Mouse (Mus musculus): ENCODE data around the gene Ccdc47.
"Not testable (repeated sequence)": the region's sequence is repeated elsewhere in the genome, so short reads cannot be mapped to it uniquely, and the experiment has no call there.

The Ccdc47 gene

DNA sequence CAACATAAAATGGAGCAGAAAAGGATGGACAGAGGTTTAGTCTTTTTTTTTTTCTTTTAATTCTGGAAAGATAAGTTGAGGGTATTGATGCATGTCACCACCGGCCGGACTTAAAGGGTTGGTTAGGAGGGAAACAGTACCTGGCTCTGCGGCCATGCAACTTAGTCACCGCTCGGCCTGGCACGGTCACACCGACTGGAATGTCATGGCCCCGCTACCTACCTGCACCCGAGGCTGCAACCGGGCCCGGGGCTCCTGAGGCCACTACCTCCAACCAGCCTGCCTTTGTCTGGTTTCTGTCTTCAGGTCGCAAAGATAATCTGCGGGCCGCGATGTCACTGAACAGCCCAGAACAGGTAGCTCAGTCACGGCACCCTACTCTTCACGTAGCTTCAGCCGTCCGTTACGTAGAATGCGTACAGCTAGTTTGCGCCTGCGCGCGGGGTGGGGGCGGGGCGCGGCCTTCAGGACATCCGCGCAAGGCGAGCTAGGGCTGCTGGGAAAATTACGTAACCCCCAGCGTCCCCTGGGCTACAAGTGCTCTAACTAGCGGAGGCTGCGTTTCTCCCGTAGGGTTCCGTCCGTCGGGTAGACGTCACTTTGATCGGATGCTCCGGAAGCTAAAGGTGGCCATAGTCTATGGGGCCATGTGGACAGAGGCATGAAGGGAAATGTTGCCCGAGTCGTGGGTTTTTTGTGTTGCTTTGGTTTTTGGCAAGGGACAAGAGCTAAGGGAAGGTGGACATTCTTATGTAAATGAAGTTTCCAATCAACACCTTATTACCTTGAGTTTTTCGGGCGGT is at the start of gene Ccdc47:
Gene Ccdc47 (minus strand): TSS at position 418 of the 803 bp plus-strand sequence.
- DNase-seq = peak; percentile 98

DNA sequence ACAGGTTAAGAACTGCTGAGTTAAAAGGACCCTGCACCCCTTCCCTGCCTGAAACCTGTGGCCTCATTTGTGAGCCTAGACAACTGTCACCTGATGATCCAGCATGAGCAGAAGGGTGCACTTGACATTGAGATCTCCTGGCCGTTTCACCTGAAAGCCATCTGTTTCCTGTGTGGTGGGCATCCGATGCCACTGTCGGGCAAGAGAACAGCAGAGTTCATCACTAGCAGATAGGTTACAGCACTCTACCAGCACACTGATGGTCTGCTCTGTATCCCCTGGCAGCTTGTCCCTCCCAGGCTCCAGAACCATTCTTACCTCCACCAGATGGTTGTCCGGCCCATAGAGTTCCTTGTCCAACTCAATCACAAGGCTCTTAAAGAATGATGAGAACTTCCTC is 49.4 kb upstream of the Ccdc47 start:
- no peak for DNase-seq

DNA sequence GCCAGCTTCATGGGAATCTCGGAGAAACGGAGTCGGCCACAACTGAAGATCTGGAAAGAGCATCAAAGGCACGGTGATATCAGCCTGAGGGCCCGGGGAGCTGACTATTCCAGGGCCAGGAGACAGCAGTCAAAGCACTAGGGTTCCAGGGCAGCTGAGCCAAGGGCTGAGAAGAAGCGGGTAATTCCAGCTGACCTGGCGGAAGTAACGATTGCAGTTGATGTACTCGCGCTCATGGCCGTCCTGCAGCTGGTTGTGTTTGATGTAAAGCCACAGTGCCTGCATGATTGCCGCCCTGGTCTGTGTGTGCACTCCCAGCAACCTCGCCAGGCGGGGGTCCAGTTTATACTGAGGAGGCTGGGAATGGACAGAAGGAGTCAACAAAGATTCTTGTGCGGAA is 48.8 kb upstream of the Ccdc47 start:
- no peak for DNase-seq

GRCm38 (mm10) chr11:106263963-106264362 is 47.8 kb upstream of the Ccdc47 start:
- no peak for DNase-seq

GRCm38 (mm10) chr11:106260826-106261450 is 44.8 kb upstream of the Ccdc47 start:
- DNase-seq = no peak

- DNase-seq = peak; percentile 60
Measured at GRCm38 (mm10) chr11:106256775-106257174, 40.6 kb upstream of the Ccdc47 start.

GRCm38 (mm10) chr11:106255685-106256451 is 39.7 kb upstream of the Ccdc47 start, which contains the start of the genes Ftsj3 and Psmc5:
Gene Ftsj3, minus strand, starts transcription at chr11:106256079.
Gene Psmc5, plus strand, starts transcription at chr11:106256154.
- DNase-seq = peak; percentile 99

- no peak for DNase-seq
Measured at GRCm38 (mm10) chr11:106255174-106255573, 39.0 kb upstream of the Ccdc47 start.

DNA sequence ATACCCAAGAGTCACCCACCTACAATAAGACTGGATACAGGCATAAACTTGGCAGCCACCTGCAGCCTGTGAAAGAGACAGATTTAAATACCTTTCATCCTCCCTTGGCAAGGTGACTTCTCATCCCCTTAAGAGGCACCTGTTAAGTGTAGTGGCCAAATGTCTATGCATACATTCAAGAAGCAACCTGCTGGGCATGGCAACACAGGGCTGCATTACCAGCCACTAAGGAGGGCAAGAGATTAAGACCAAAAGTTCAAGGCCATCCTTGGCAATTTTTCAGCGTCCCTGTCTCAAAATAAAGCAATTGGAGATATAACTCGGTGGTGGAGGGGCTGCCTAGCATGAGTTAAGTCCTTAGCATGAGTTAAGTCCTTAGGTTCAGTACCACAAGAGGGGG is 38.6 kb upstream of the Ccdc47 start:
- no peak for DNase-seq

GRCm38 (mm10) chr11:106249326-106249725 is 33.2 kb upstream of the Ccdc47 start:
- peak; percentile 73 for DNase-seq

GRCm38 (mm10) chr11:106246834-106247233 is 30.7 kb upstream of the Ccdc47 start:
- no peak for DNase-seq

DNA sequence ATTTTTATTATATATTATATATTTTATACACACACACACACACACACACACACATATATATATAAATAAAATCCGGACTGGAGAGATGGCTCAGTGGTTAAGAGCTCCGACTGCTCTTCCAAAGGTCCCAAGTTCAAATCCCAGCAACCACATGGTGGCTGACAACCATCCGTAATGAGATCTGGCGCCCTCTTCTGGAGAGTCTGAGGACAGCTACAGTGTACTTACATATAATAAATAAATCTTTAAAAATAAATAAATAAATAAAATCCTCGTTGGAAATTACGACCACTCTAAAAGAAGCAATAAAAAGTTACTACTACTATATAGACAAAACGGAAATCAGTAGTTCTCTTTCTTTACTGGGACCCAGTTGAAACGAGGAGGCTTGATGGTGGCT is 17.8 kb upstream of the Ccdc47 start:
- DNase-seq = not testable (repeated sequence)

GRCm38 (mm10) chr11:106220603-106221002 is 4.5 kb upstream of the Ccdc47 start:
- DNase-seq = no peak

- peak; percentile 93 for DNase-seq
Measured at GRCm38 (mm10) chr11:106216730-106217490, 766 bp upstream of the Ccdc47 start, which contains the start of gene Ddx42. Gene Ddx42, plus strand, starts transcription at chr11:106216926.

GRCm38 (mm10) chr11:106215450-106215859 is 689 bp downstream of the Ccdc47 start:
- no peak for DNase-seq

DNA sequence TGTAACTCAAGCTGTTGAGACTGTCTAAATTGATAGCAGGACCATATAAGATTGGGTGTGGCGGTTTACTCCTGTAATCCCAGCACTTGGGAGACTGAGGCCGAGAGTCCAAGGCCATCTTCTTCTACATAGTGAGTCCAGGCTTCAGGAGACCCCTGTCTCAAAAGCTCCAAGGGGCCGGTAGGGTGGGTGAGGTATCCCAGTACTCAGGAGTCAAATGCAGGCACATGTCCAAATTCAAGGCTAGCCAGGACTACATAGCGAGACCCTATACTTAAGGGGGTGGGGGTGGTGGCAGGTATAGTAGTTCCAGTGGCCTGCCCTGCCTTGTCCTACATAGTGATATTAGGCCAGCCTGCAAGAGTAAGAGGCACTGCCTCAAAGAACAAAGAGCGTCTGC is 1.3 kb downstream of the Ccdc47 start:
- no peak for DNase-seq

- DNase-seq = no peak
Measured at GRCm38 (mm10) chr11:106212771-106213170, 3.4 kb downstream of the Ccdc47 start.

DNA sequence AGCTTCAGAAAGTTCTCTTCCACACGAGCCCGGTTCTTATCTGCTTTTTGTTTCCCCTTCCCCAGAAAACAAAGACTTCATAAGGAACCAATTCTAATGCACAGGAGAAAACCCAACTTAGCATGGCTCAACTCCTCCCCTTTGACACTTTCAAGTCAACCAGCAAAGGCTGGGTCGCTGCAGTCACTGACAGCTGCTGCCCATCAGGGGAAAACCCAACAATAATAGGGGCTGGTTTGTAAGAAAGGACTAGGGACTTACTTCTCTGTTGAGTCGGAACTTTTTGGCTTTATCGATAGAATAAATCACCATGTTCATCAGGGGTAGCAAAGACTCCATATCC is 14.1 kb downstream of the Ccdc47 start, which contains the start of gene Strada:
Gene Strada (minus strand): TSS at position 46 of the 343 bp plus-strand sequence.
- no peak for DNase-seq

DNA sequence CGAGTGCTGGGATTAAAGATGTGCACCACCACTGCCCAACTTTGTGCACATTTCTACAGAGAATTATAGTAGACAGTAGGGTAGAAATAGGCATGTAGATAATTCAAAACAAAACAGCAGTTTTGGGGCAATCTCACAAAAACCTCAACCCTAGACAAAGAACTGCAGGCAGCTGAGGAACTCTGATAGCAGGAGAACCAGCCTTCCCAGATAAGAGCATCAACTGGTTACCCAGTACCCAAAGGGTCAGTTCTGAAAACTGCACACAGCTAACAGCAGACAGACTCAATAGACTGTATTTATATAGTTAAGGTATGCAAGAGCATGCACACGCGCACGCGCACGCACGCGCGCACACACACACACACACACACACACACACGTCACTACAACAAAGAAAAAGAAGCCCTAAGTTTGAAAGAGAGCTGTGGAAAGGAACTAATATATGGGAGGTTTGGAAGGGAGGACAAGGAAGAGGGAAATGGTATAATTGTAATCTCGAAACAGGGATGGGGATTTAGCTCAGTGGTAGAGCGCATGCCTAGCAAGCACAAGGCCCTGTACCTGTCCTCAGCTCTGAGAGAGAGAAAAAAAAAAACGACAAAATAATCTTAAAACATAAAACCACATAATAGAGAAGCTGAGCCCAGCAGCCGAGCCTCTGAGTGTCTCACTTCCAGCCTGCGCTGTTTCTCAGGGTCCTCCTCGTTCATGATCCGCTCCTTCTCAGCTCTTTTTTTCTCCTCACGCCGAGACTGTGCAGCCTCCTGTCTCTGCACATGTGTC is 14.6 kb downstream of the Ccdc47 start:
- DNase-seq = no peak

- DNase-seq = no peak
Measured at GRCm38 (mm10) chr11:106200756-106201155, 15.4 kb downstream of the Ccdc47 start.

- DNase-seq = not testable (repeated sequence)
Measured at GRCm38 (mm10) chr11:106199997-106200396, 16.1 kb downstream of the Ccdc47 start.

DNA sequence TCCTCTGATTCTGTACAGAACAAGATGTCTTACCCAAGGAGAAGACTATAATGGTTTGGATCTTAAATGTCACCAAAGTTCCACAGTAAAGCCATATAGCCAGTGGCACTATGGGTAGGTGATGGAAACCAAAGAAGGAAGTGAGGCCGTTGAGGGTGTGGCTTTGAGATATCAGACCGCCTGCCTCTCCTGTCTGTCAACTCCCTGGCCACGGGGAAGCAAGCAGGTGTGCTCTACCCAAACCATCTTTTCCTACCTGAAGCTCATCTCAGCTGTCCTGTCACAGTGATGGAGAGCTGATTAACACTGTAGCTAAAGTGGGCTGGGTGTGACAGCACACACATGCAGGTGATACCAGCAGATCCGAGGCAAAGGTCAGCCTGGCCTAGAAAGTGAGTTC is 17.9 kb downstream of the Ccdc47 start:
- no peak for DNase-seq
